Mouse (Mus musculus) hindbrain, embryonic 14.5 days (tissue): ENCODE data around the gene Sipa1l3. TPM values are rescaled to one million over a fixed set of nuclear protein-coding genes. Genes with fewer than 3 reads are reported as not detected.
A peak's percentile ranks its signal among the peaks of the same experiment; 100 is the strongest.

ENCODE experiments used
- ATAC-seq: fragments of 200-750 bp; cut with Nextera tagmentation; 2 replicates; pipeline ENCODE4 v1.8.0; 2017; ENCODE audit warnings: moderate number of reproducible peaks, mild to moderate bottlenecking, moderate TSS enrichment, moderate library complexity; ENCODE audit not compliant: low FRiP score
- DNase-seq: peaks from one replicate; pipeline ENCODE4 v3.0.0-alpha.2; 2015; ENCODE audit warnings: low spot score
- H3K27ac ChIP-seq: fragments of 300-500 bp; sonication (generic); 2 replicates; pipeline ENCODE4 v1.5.1; 2014; ENCODE audit warnings: mild to moderate bottlenecking, moderate library complexity
- H3K27me3 ChIP-seq: fragments of 300-500 bp; sonication (generic); 2 replicates; pipeline ENCODE4 v1.6.1; 2014; ENCODE audit warnings: mild to moderate bottlenecking, low read length, mixed read lengths; ENCODE audit not compliant: control insufficient read depth, insufficient read depth
- H3K36me3 ChIP-seq: fragments of 300-500 bp; sonication (generic); replicated peaks from 2 replicates; pipeline ENCODE4 v1.6.1; 2014; ENCODE audit not compliant: control insufficient read depth, insufficient read depth
- H3K4me1 ChIP-seq: fragments of 300-500 bp; sonication (generic); replicated peaks from 2 replicates; pipeline ENCODE4 v1.6.1; 2014; ENCODE audit warnings: antibody characterized with exemption, low read length, mixed read lengths; ENCODE audit not compliant: control insufficient read depth, insufficient read depth
- H3K4me2 ChIP-seq: fragments of 300-500 bp; sonication (generic); replicated peaks from 2 replicates; pipeline ENCODE4 v1.6.1; 2014; ENCODE audit warnings: mild to moderate bottlenecking, moderate library complexity
- H3K4me3 ChIP-seq: fragments of 300-500 bp; sonication (generic); replicated peaks from 2 replicates; pipeline ENCODE4 v1.5.1; 2014; ENCODE audit warnings: mild to moderate bottlenecking, low read length
- H3K9ac ChIP-seq: fragments of 300-500 bp; sonication (generic); 2 replicates; pipeline ENCODE4 v1.6.1; 2014
- H3K9me3 ChIP-seq: fragments of 300-500 bp; sonication (generic); 2 replicates; pipeline ENCODE4 v1.6.1; 2016; ENCODE audit warnings: low read length; ENCODE audit not compliant: control insufficient read depth
- WGBS: fragments of 180-500 bp; shearing (Covaris S2); extraction: QIAGEN DNeasy Blood & Tissue Kit; methylation state at CpG from one replicate; pipeline ENCODE4 v1.1.7; 2014; 5-methylcytosine and 5-hydroxymethylcytosine counted together
- polyA plus RNA-seq: library from polyadenylated mRNA; unstranded; fragments of >200 nt; fragmentation: Nextera tagmentation; extraction: Ambion mirVana; gene quantifications from 2 replicates; pipeline ENCODE4 v1.2.1, GENCODE M21; 2014

Sipa1l3 gene
- polyA plus RNA-seq, 1 experiment from 2014 or later: 21.4 TPM

- H3K27ac ChIP-seq: no peak overlapping the region
- ATAC-seq: no peak
- H3K4me1 ChIP-seq: peaks cover 19% of the 10 kb centered on the region
- H3K4me2 ChIP-seq: no peak overlapping the region
- H3K27me3 ChIP-seq: no peaks in the 10 kb centered on the region
- no peaks in the 10 kb centered on the region for H3K36me3 ChIP-seq
- H3K4me3 ChIP-seq: no peak overlapping the region
- WGBS: 88% methylated on average over 6 of the region's 6 CpGs
- DNase-seq: no peak
- no peak overlapping the region for H3K9ac ChIP-seq
- H3K9me3 ChIP-seq: no peaks in the 10 kb centered on the region
Measured at GRCm38 (mm10) chr7:29499071-29499470, 19.4 kb downstream of the Sipa1l3 start.

GRCm38 (mm10) chr7:29496953-29497590 is 21.4 kb downstream of the Sipa1l3 start:
- H3K4me1 ChIP-seq: peaks cover 16% of the 10 kb centered on the region
- H3K27me3 ChIP-seq: no peaks in the 10 kb centered on the region
- DNase-seq: peak; percentile 45
- H3K27ac ChIP-seq: peak overlapping the region; percentile 15; the same call in 1 of the 2 replicates
- no peak overlapping the region for H3K4me3 ChIP-seq
- H3K9me3 ChIP-seq: no peaks in the 10 kb centered on the region
- WGBS: 41% methylated on average over 10 of the region's 10 CpGs
- peak; percentile 41 for ATAC-seq
- H3K36me3 ChIP-seq: no peaks in the 10 kb centered on the region
- H3K4me2 ChIP-seq: no peak overlapping the region
- no peak overlapping the region for H3K9ac ChIP-seq

DNA sequence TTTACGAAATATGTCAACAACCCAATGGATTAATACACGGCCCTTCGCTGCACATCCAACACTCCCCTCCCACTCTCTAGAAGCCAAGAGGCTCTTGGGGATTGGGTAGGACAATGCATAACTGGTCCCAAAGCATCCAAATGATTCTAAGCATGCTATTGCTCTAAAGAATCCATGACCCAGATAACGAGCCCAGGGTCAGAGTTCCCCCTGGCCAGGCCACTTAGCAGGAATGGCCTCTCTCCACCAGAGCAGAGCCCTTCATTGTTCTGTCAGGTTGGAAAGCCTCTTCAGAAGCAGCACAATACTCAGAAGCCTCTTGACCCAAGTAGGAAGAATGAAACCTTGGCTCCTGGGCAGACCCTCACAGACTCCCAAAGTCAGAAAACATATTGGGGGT is 22.1 kb downstream of the Sipa1l3 start:
- no peak overlapping the region for H3K4me3 ChIP-seq
- H3K36me3 ChIP-seq: no peaks in the 10 kb centered on the region
- H3K27me3 ChIP-seq: no peaks in the 10 kb centered on the region
- peak overlapping the region; percentile 10; the same call in 1 of the 2 replicates for H3K27ac ChIP-seq
- ATAC-seq (no peak), DNase-seq (no peak)
- no peak overlapping the region for H3K9ac ChIP-seq
- H3K4me2 ChIP-seq: no peak overlapping the region
- 34% methylated on average over 4 of the region's 4 CpGs for WGBS
- peaks cover 16% of the 10 kb centered on the region for H3K4me1 ChIP-seq
- no peaks in the 10 kb centered on the region for H3K9me3 ChIP-seq

DNA sequence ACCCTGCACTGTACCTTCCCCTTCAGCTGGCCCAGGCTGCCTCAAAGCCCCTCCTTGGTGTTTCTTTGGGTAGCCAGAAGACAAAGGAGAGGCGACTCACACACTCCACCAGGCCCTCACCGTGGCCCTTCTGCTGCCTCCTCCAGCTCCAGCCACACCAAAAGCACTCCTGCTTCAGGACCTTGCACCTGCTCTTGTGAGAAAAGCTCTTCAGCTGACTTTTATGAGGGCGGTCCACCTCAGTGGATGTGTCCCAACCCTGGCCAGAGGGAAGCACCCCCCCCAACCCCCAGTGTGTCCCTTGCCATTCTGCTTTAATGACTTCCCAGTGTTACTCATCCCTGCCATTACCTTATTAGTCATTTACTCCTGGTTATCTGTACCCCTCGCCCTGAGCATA is 22.6 kb downstream of the Sipa1l3 start:
- Histone ChIP-seq H3K9me3 (no peaks in the 10 kb centered on the region), H3K27me3 (no peaks in the 10 kb centered on the region), H3K9ac (no peak overlapping the region), H3K4me3 (no peak overlapping the region), H3K4me1 (peaks cover 16% of the 10 kb centered on the region), H3K4me2 (no peak overlapping the region), H3K27ac (no peak overlapping the region), H3K36me3 (no peaks in the 10 kb centered on the region)
- 49% methylated on average over 4 of the region's 4 CpGs for WGBS
- DNase-seq: no peak
- no peak for ATAC-seq

DNA sequence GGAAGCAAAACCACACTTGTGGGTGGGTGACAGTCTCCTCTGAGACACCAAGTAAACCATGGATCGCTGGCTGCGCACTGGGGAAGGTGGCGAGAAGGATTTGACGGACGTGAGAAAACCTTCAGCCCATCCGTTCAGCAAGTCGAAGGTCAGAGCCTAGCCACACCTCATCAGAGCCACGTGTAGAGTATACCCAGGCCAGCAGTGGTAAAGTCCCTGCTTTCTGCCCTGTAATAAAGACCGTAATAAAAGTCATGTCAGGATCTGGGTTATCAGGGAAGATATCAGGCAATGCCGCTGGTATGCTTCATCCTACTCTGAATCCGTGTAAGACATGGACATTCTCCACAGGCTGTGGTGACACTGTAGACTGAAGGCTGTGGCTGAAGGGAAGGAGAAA is 23.6 kb downstream of the Sipa1l3 start:
- no peak for ATAC-seq
- Histone ChIP-seq H3K4me2 (no peak overlapping the region), H3K9me3 (no peaks in the 10 kb centered on the region), H3K9ac (no peak overlapping the region), H3K27ac (no peak overlapping the region), H3K4me3 (no peak overlapping the region), H3K4me1 (peaks cover 16% of the 10 kb centered on the region), H3K36me3 (no peaks in the 10 kb centered on the region), H3K27me3 (no peaks in the 10 kb centered on the region)
- DNase-seq: no peak
- WGBS: 86% methylated on average over 11 of the region's 11 CpGs

GRCm38 (mm10) chr7:29494015-29494414 is 24.4 kb downstream of the Sipa1l3 start:
- H3K4me3 ChIP-seq: no peak overlapping the region
- no peaks in the 10 kb centered on the region for H3K27me3 ChIP-seq
- H3K9ac ChIP-seq: no peak overlapping the region
- DNase-seq: no peak
- H3K27ac ChIP-seq: no peak overlapping the region
- peaks cover 16% of the 10 kb centered on the region for H3K4me1 ChIP-seq
- no peaks in the 10 kb centered on the region for H3K9me3 ChIP-seq
- WGBS: 87% methylated on average over 5 of the region's 5 CpGs
- no peak overlapping the region for H3K4me2 ChIP-seq
- ATAC-seq: no peak
- H3K36me3 ChIP-seq: no peaks in the 10 kb centered on the region

DNA sequence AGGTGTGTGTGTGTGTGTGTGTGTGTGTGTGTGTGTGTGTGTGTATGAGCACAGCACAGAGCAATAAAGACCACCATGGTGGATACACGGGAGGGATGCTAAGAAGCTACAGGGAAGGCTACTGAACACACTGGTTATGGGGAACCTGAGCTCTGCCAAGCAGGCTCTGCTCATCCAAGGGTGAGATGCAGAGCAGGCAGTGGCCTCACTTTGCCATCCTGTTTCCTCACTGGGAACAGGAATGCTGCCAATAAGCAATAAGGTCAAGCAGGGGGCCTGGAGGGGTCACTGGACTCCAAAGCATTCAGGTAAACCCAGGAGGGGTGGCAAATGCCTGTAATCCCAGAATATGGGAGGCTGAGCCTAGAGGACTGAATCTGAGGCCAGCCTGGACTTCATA is 25.4 kb downstream of the Sipa1l3 start:
- Histone ChIP-seq H3K36me3 (no peaks in the 10 kb centered on the region), H3K27ac (no peak overlapping the region), H3K4me2 (no peak overlapping the region), H3K9ac (no peak overlapping the region), H3K4me3 (no peak overlapping the region), H3K4me1 (peaks cover 16% of the 10 kb centered on the region), H3K9me3 (no peaks in the 10 kb centered on the region), H3K27me3 (no peaks in the 10 kb centered on the region)
- ATAC-seq: no peak
- WGBS: 87% methylated on average over 1 of the region's 1 CpGs
- no peak for DNase-seq

DNA sequence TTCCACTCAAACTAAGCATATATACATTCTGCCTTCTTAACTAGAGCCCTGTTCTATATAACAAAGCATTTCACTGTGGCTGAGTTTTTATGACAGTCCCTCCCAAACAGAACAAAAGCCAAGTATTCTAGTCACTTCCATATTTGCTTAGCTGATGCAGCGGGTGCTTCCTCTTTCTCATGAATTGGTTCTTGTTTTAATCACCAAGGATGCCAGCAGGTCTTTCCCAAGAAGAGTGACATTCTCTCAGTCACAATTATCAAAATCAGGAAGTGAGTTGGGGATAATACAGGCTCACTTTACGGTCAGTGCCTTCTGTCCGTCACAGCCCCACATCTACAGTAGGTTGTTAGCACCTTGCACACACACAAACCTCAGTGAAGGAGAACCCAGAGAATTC is 26.6 kb downstream of the Sipa1l3 start:
- Histone ChIP-seq H3K9me3 (no peaks in the 10 kb centered on the region), H3K27me3 (no peaks in the 10 kb centered on the region), H3K4me2 (no peak overlapping the region), H3K36me3 (no peaks in the 10 kb centered on the region), H3K9ac (no peak overlapping the region), H3K27ac (no peak overlapping the region), H3K4me3 (no peak overlapping the region), H3K4me1 (peaks cover 12% of the 10 kb centered on the region)
- DNase-seq: no peak
- ATAC-seq: no peak
- WGBS: 77% methylated on average over 3 of the region's 3 CpGs

GRCm38 (mm10) chr7:29491471-29491755 is 27.0 kb downstream of the Sipa1l3 start:
- H3K9ac ChIP-seq: no peak overlapping the region
- WGBS: 61% methylated on average over 3 of the region's 3 CpGs
- no peaks in the 10 kb centered on the region for H3K9me3 ChIP-seq
- DNase-seq: no peak
- H3K27me3 ChIP-seq: no peaks in the 10 kb centered on the region
- no peak overlapping the region for H3K4me3 ChIP-seq
- H3K4me2 ChIP-seq: no peak overlapping the region
- H3K36me3 ChIP-seq: no peaks in the 10 kb centered on the region
- H3K27ac ChIP-seq: no peak overlapping the region
- no peak for ATAC-seq
- peaks cover 8% of the 10 kb centered on the region for H3K4me1 ChIP-seq
